Mouse (Mus musculus) cerebellum, adult 11-12 months (tissue): ENCODE results near the gene Atic.

Experiments
- DNase-seq: peaks from one replicate; pipeline ENCODE4 v3.0.0; 2022

Gene Atic

DNA sequence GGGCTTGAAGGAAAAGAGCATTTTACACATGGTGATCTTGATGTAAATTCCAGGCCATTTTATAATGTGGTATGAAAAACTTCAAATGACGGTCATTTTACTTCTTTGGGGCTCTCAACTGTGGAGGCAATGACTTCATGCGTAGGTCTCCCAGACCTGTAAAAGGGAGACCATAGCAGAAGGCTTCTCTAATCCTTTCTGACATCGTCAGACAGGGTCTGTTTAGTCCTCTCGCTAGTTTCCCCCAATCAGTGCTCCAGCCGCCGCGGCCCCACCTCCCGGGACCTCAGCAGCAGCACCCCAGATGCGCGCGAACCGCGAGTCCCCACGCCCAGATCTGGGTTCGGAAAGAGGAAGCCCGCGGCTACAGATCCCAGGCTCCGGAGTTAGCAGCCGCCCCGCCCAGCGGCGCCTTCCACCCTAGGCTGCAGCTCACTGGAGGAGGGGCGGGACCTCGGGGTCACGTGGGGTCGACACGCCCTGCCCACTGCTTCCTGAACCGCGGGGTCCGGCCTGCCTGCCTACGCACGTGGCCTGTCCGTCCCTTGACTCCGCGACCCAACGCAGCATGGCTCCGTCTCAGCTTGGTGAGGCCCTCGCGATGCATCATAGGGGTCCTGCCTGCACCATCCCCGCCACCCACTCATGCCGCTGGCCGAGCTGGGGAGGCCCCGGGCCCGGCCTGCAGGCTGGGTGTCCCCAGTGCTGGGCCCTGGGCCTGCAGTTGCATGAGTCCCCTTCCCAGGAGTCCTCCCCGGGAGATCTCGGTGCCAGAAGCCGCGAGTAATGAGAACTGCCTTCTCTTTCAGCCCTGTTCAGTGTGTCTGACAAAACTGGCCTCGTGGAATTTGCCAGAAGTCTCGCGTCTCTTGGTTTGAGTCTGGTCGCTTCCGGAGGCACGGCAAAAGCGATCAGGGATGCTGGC, at the start of gene Atic:
TSS of gene Atic (plus strand) at position 463 of the 925 bp plus-strand sequence.
- peak; percentile 85 for DNase-seq

- peak; percentile 2 for DNase-seq
Observed at GRCm38 (mm10) chr1:71507251-71507650, 49.7 kb upstream of the Atic start.

DNA sequence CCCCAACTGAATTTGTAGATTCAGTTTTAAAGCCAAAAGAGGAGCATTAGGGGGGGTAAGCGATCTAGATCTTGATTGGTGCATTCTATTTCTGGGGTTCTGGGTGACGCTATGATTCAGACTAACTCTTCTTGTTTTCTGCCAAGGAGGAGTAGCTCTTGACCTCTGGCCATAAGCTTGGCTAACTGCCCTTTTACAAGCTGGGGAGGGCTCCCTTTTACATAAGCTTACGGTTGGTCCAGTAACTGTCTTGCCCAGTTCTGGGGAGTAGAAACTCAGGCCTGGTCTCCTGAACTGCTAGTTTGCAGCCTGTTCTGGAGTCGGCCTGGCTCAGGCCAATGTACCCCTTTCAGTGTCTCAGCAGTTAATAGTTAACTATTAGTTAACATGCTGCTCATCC, 41.9 kb upstream of the Atic start:
- no peak for DNase-seq

DNA sequence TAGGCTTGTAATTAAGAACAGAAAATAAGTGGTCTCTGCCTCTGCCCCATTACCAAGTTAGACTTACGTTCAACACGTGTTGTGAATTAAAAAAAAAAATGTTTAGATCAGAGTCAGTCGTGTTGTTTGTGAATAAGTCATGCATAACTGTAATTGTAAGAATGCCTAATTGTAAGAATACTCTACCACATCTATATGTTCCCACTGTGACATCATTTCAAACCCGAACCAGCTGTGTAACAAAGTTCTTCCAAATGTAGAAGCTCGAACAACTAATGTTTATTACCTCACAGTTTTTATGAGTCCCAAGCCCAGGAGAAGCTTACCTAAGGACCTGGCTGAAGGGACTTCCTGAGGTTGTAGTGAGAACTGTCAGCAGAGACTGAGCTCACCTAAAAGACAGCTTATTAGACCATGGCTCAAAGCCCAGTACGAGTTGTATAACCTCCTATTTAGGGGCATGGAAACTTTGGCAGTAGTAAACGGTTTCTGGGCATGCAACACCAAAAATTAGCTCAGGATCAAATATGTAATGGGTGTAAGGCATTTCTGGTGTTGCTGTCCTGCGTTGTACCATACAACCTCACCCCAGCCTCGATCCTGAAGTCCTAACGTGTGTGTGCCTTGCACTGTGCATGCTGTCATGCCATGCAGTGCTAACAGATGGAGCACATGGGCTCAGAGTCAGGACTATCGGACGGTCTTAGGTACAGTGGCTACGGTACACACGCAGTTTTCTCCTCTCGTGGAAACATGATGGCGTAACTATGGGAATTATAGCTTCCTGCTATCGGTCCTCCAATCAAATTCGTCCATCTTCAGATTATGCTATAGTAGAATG, 27.9 kb upstream of the Atic start:
- DNase-seq: no peak

GRCm38 (mm10) chr1:71530779-71531178, 26.2 kb upstream of the Atic start:
- no peak for DNase-seq

DNA sequence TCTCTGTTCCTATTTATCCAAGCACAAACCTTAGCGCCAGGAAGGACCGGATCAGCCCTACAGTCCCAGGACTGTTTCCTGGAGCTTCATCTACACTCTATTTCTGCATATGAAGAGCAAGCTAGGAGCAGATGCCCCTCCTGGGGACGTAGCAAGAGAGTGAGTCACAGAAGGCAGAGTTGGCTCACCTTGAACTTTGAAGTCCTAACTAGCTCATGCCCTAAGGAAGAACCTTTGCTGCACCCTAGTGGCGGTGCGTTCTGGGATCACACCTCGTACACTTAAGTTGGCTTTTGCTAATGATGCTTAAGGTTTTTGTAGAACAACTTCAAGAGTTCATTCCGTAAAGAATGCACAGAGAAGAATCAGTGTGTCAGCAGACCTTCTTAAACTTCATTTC, 25.3 kb upstream of the Atic start:
- DNase-seq: no peak

DNA sequence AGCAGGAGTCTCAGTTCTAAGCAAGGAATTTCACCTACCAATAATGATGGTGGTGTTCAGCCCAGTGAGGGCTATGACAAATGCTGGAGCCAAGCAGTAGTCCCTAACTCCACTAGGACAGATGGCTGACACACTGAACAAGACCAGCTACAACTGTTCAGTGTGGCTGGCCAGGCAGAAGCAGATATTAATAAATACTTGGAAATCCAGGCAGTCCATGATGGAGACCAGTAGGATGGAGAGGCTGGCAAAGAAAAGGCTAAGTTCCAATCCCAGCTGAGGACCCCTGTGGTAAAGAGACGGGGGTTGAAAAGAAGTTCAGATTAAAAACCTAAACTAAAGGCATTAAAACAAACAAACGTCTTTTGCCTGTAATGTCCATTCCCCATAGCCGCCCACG, 17.3 kb upstream of the Atic start:
- DNase-seq: no peak

DNA sequence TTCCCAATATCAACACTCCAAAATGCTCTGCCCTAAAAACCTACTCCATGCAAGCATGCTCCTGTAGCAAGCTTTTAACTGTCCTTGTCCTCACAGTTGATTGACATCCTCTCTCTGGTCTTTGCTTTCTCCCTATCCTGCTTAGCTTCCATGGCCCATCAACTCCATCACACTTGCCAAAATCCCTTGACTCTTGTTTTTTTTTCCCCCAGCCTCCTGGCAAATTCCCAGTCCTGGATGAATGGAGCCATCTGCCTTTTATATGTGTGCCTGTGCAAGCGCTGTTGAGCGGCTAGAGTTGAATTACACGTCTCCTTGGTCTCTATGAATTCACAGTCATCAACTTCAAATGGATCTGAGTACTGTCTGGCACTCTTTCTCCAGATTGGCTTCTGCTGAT, 16.5 kb upstream of the Atic start:
- DNase-seq: peak; percentile 6

DNA sequence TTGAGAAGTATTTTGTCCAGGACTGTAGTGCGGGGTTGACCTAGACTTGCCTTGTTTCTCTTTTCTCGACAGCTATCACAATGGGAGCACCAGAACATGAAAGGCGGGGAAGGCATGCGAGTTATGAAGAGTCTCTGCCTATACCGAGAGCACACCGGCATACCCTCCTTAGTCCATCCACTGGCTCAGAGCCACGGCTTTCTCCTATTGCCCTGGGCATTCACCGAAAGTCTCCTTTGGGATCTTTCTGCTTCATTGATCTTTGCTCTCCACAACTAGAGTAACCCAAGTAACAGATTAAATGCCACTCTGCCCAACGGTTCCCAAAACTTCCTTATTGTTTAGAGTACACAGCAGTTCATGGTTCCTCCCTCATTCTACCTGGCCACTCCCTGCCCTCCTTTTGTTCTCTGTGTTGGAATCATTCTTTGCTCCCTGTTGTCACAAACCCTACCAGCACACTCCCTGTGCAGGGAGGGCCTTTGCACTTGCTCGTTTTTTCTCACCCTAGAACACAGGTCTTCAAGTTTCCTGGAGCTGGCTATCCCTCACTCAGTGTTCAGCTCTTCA, 6.2 kb upstream of the Atic start:
- no peak for DNase-seq

- no peak for DNase-seq
Observed at GRCm38 (mm10) chr1:71560626-71561025, 3.7 kb downstream of the Atic start.

- no peak for DNase-seq
Observed at GRCm38 (mm10) chr1:71564291-71564690, 7.3 kb downstream of the Atic start.

DNA sequence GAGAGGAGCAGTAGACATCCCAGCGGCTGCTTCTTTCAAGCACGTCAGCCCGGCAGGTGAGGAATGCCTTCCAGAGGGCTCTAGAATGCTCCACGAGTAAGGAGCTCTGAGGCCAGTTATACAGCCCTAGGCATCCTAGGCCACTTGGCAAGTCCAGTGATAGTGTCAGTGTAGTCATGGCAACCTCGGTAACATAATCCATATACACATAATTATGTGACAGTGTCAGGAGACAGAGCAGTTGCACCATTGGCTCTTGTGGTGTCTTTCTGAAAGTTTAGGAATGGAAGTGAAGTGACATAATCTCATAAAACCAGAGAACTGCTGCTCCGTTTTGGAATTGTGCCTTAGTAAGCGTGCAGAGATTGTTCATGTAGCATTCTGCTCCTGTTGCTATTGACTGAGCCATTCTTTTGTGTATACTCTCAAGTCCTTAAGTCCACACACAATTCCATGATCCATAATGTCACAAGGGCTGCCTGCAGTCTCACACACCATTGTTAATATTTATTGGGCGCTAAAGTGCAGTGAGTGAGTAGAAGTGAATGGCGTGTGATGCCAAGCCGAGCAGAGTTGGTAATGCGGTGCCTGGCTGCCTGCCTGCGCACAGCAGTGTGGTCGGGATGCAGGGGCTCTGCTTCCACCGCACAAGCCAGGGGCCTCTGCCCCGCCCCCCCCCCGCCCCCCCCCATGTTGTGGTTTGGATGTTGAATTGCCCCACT, 11.1 kb downstream of the Atic start:
- no peak for DNase-seq

DNA sequence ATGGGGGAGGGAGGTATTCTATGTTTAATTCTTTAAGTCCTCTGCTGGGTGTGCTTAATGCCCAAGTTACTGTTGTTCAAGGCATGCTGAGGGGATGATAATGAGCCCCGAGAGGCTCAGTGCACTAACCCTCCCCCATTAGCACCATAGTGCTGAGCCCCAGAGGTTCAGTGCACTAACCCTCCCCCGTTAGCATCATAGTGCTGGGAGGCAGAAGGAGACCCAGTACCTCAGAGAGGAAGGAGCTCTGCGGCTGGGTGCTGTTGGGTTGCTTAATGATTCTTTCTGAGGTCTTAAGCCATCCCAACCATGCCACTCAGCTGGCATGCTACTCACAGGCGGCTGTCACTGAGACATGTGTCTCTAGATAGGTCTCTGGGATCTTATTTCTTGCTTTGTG, 13.2 kb downstream of the Atic start:
- DNase-seq: no peak

- DNase-seq: peak; percentile 69
Observed at GRCm38 (mm10) chr1:71575987-71576386, 19.0 kb downstream of the Atic start.

GRCm38 (mm10) chr1:71576837-71577236, 19.9 kb downstream of the Atic start:
- DNase-seq: no peak

DNA sequence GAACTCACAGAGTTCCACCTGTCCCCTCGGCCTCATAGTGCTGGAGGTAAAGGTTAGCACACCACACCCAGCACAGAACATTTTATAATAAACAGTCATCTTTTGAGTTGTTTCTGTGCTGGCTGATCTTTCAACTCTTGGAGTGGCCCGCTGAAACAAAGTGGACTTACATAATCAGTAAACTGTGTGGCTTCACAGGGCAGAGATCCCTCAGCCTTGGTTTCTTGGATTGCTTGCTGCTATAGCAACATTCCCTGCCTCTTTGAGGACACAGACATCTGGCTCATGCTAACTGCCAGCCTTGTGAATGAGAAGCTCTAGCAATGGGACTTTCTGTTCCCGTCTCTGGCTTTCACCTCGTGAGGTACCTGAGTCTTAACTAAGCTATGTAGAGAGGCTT, 22.6 kb downstream of the Atic start:
- no peak for DNase-seq

GRCm38 (mm10) chr1:71580408-71580807, 23.5 kb downstream of the Atic start:
- no peak for DNase-seq

DNA sequence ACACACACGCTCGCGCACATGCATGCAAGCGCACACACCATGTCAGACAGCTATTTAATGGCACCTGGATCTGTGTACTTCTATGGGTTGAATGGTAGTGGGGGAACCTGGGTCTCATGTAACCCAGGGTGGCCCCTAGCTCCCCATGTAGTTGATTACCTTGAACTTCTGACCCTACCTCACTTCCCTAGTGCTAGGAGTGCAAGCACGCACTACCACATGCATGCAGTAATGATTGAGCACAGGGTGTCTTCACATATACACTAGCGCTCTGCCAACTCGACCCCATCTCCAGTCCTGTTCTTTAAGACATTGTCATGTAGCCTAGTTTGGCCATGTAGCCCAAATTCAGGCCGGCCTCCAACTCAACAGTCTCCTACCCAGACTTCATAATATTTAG, 26.4 kb downstream of the Atic start:
- DNase-seq: no peak

DNA sequence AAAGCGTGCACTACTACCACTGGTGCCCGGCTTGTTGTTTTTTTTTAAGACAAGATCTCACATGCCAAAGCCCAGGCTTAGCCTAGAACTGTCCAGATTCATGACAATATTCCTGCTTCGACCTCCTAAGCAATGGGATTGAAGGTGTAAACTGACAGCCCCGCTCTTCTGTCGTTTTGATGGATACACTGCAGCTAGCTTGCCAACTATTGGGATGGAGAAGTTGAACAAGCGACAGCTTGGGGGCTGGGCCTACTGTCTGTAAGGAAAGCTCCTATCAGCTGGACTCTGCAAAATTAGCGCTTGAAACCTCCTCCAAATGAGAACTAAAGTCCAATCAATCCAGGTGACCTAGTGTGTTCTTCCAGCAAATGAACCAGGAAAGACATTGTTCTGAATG, 26.9 kb downstream of the Atic start:
- DNase-seq: no peak

GRCm38 (mm10) chr1:71586658-71587057, 29.7 kb downstream of the Atic start:
- no peak for DNase-seq

- DNase-seq: no peak
Observed at GRCm38 (mm10) chr1:71590038-71590437, 33.1 kb downstream of the Atic start.

DNA sequence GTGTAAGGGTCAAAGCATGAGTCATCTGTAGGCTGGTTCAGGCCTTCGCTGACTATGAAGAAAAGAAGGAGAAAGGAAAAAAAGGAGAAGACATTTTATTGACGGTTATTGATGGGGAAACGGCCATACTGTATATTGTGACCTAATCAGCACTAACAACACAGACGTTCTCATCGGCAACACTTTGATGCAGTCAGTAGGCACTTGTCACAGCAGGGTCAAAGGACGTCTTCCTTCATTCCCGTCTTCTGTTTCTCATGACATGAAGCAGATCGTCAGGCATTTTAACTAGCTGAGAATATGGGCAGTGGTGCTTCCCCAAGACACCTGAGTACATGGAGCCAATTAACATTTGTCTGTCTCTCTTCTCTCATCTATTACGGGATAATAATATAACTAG, 36.2 kb downstream of the Atic start:
- DNase-seq: no peak

DNA sequence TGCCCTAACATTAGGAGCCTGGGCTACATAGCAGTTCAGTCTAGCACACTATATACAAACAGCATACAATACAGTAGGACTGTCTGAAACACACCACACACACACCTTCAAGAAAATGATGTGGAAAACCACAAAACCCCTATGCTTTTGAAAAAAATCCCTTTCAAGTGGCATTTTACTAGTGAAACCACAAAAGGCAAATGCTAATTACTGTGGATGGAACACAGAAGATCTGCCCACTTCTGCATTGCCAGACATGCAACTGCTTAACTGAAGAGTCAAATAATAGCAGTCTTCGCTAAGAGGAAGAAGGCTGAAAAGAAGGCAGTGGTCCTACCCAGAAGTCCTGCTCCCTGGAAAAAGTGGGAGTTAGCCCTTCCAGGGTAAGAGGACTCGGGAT, 37.3 kb downstream of the Atic start:
- no peak for DNase-seq
